Mouse (Mus musculus): Measurements from ENCODE around the gene Dgat2. TPM values are rescaled to one million over a fixed set of nuclear protein-coding genes. Genes with fewer than 3 reads are reported as not detected.
A peak's percentile ranks its signal among the peaks of the same experiment; 100 is the strongest.

The Dgat2 gene
- polyA plus RNA-seq, 1 experiment from 2014 or later: 194 TPM

GRCm38 (mm10) chr7:99131819-99132353, 50.6 kb downstream of the Dgat2 start:
- 48% methylated on average over 6 of the region's 6 CpGs for WGBS (ENCODE audit: insufficient replicate concordance)
- Histone ChIP-seq H3K9ac (ENCODE audit: low read depth, low read length) (no peak overlapping the region), H3K27me3 (ENCODE audit: control insufficient read depth, insufficient read depth, low read depth, low read length) (no peaks in the 10 kb centered on the region), H3K27ac (ENCODE audit: low read length) (peak overlapping the region; percentile 58), H3K4me1 (ENCODE audit: control insufficient read depth, low read depth, low read length) (peaks cover 31% of the 10 kb centered on the region), H3K36me3 (ENCODE audit: control insufficient read depth, insufficient read depth) (no peaks in the 10 kb centered on the region), H3K9me3 (replicated peaks; ENCODE audit: control insufficient read depth, low read length) (no peaks in the 10 kb centered on the region), H3K4me2 (ENCODE audit: low read depth, low read length) (no peak overlapping the region), H3K4me3 (ENCODE audit: low read depth, low read length) (no peak overlapping the region)
- peak; percentile 37; the same call in 1 of the 2 replicates for ATAC-seq (ENCODE audit: low read depth)

GRCm38 (mm10) chr7:99128965-99129364, 53.6 kb downstream of the Dgat2 start:
- H3K4me2 ChIP-seq (ENCODE audit: low read depth, low read length): no peak overlapping the region
- no peak for ATAC-seq (ENCODE audit: low read depth)
- no peak overlapping the region for H3K4me3 ChIP-seq (ENCODE audit: low read depth, low read length)
- H3K4me1 ChIP-seq (ENCODE audit: control insufficient read depth, low read depth, low read length): peaks cover 27% of the 10 kb centered on the region
- no peak overlapping the region for H3K9ac ChIP-seq (ENCODE audit: low read depth, low read length)
- H3K9me3 ChIP-seq (replicated peaks; ENCODE audit: control insufficient read depth, low read length): peaks cover 2% of the 10 kb centered on the region
- H3K27me3 ChIP-seq (ENCODE audit: control insufficient read depth, insufficient read depth, low read depth, low read length): no peaks in the 10 kb centered on the region
- no peaks in the 10 kb centered on the region for H3K36me3 ChIP-seq (ENCODE audit: control insufficient read depth, insufficient read depth)
- H3K27ac ChIP-seq (ENCODE audit: low read length): 0 out of 2 replicates have a peak overlapping the region, but pooled peaks have one; percentile 21
- 74% methylated on average over 8 of the region's 8 CpGs for WGBS (ENCODE audit: insufficient replicate concordance)

GRCm38 (mm10) chr7:99128020-99128950, 54.2 kb downstream of the Dgat2 start:
- Histone ChIP-seq H3K9me3 (replicated peaks; ENCODE audit: control insufficient read depth, low read length) (peaks cover 2% of the 10 kb centered on the region), H3K36me3 (ENCODE audit: control insufficient read depth, insufficient read depth) (no peaks in the 10 kb centered on the region), H3K4me3 (ENCODE audit: low read depth, low read length) (no peak overlapping the region), H3K27me3 (ENCODE audit: control insufficient read depth, insufficient read depth, low read depth, low read length) (no peaks in the 10 kb centered on the region), H3K4me2 (ENCODE audit: low read depth, low read length) (no peak overlapping the region), H3K4me1 (ENCODE audit: control insufficient read depth, low read depth, low read length) (peaks cover 27% of the 10 kb centered on the region), H3K9ac (ENCODE audit: low read depth, low read length) (no peak overlapping the region), H3K27ac (ENCODE audit: low read length) (no peak overlapping the region)
- WGBS (ENCODE audit: insufficient replicate concordance): 44% methylated on average over 10 of the region's 10 CpGs
- ATAC-seq (ENCODE audit: low read depth): 0 out of 2 replicates have a peak, but pooled peaks have one; percentile 7

GRCm38 (mm10) chr7:99126057-99126456, 56.5 kb downstream of the Dgat2 start:
- H3K4me2 ChIP-seq (ENCODE audit: low read depth, low read length): no peak overlapping the region
- H3K36me3 ChIP-seq (ENCODE audit: control insufficient read depth, insufficient read depth): no peaks in the 10 kb centered on the region
- no peak for ATAC-seq (ENCODE audit: low read depth)
- peaks cover 2% of the 10 kb centered on the region for H3K9me3 ChIP-seq (replicated peaks; ENCODE audit: control insufficient read depth, low read length)
- H3K4me1 ChIP-seq (ENCODE audit: control insufficient read depth, low read depth, low read length): peaks cover 29% of the 10 kb centered on the region
- H3K27me3 ChIP-seq (ENCODE audit: control insufficient read depth, insufficient read depth, low read depth, low read length): no peaks in the 10 kb centered on the region
- no peak overlapping the region for H3K9ac ChIP-seq (ENCODE audit: low read depth, low read length)
- 74% methylated on average over 8 of the region's 8 CpGs for WGBS (ENCODE audit: insufficient replicate concordance)
- no peak overlapping the region for H3K4me3 ChIP-seq (ENCODE audit: low read depth, low read length)
- no peak overlapping the region for H3K27ac ChIP-seq (ENCODE audit: low read length)

GRCm38 (mm10) chr7:99122651-99123050, 59.9 kb downstream of the Dgat2 start:
- Histone ChIP-seq H3K4me3 (ENCODE audit: low read depth, low read length) (no peak overlapping the region), H3K36me3 (ENCODE audit: control insufficient read depth, insufficient read depth) (no peaks in the 10 kb centered on the region), H3K27me3 (ENCODE audit: control insufficient read depth, insufficient read depth, low read depth, low read length) (no peaks in the 10 kb centered on the region), H3K4me1 (ENCODE audit: control insufficient read depth, low read depth, low read length) (peaks cover 17% of the 10 kb centered on the region), H3K9me3 (replicated peaks; ENCODE audit: control insufficient read depth, low read length) (peaks cover 2% of the 10 kb centered on the region), H3K27ac (ENCODE audit: low read length) (no peak overlapping the region), H3K9ac (ENCODE audit: low read depth, low read length) (no peak overlapping the region), H3K4me2 (ENCODE audit: low read depth, low read length) (no peak overlapping the region)
- no peak for ATAC-seq (ENCODE audit: low read depth)
- WGBS (ENCODE audit: insufficient replicate concordance): 54% methylated on average over 5 of the region's 5 CpGs

GRCm38 (mm10) chr7:99120865-99121521, 61.5 kb downstream of the Dgat2 start:
- ATAC-seq (ENCODE audit: low read depth): peak; percentile 70
- Histone ChIP-seq H3K9ac (ENCODE audit: low read depth, low read length) (no peak overlapping the region), H3K27ac (ENCODE audit: low read length) (peak overlapping the region; percentile 70), H3K36me3 (ENCODE audit: control insufficient read depth, insufficient read depth) (no peaks in the 10 kb centered on the region), H3K4me2 (ENCODE audit: low read depth, low read length) (no peak overlapping the region), H3K27me3 (ENCODE audit: control insufficient read depth, insufficient read depth, low read depth, low read length) (no peaks in the 10 kb centered on the region), H3K4me1 (ENCODE audit: control insufficient read depth, low read depth, low read length) (peaks cover 13% of the 10 kb centered on the region), H3K4me3 (ENCODE audit: low read depth, low read length) (no peak overlapping the region), H3K9me3 (replicated peaks; ENCODE audit: control insufficient read depth, low read length) (peaks cover 2% of the 10 kb centered on the region)
- WGBS (ENCODE audit: insufficient replicate concordance): 35% methylated on average over 5 of the region's 5 CpGs

- peaks cover 13% of the 10 kb centered on the region for H3K4me1 ChIP-seq (ENCODE audit: control insufficient read depth, low read depth, low read length)
- 32% methylated on average over 4 of the region's 4 CpGs for WGBS (ENCODE audit: insufficient replicate concordance)
- no peak overlapping the region for H3K4me2 ChIP-seq (ENCODE audit: low read depth, low read length)
- H3K27me3 ChIP-seq (ENCODE audit: control insufficient read depth, insufficient read depth, low read depth, low read length): no peaks in the 10 kb centered on the region
- no peak overlapping the region for H3K9ac ChIP-seq (ENCODE audit: low read depth, low read length)
- no peak overlapping the region for H3K4me3 ChIP-seq (ENCODE audit: low read depth, low read length)
- no peaks in the 10 kb centered on the region for H3K36me3 ChIP-seq (ENCODE audit: control insufficient read depth, insufficient read depth)
- no peak for ATAC-seq (ENCODE audit: low read depth)
- H3K9me3 ChIP-seq (replicated peaks; ENCODE audit: control insufficient read depth, low read length): peaks cover 2% of the 10 kb centered on the region
- H3K27ac ChIP-seq (ENCODE audit: low read length): no peak overlapping the region
Observed at GRCm38 (mm10) chr7:99120082-99120481, 62.4 kb downstream of the Dgat2 start.

GRCm38 (mm10) chr7:99116781-99117180, 65.7 kb downstream of the Dgat2 start:
- Histone ChIP-seq H3K9me3 (replicated peaks; ENCODE audit: control insufficient read depth, low read length) (no peaks in the 10 kb centered on the region), H3K4me1 (ENCODE audit: control insufficient read depth, low read depth, low read length) (peaks cover 3% of the 10 kb centered on the region), H3K4me2 (ENCODE audit: low read depth, low read length) (no peak overlapping the region), H3K36me3 (ENCODE audit: control insufficient read depth, insufficient read depth) (no peaks in the 10 kb centered on the region), H3K4me3 (ENCODE audit: low read depth, low read length) (no peak overlapping the region), H3K9ac (ENCODE audit: low read depth, low read length) (no peak overlapping the region), H3K27me3 (ENCODE audit: control insufficient read depth, insufficient read depth, low read depth, low read length) (no peaks in the 10 kb centered on the region), H3K27ac (ENCODE audit: low read length) (no peak overlapping the region)
- ATAC-seq (ENCODE audit: low read depth): no peak
- 58% methylated on average over 3 of the region's 3 CpGs for WGBS (ENCODE audit: insufficient replicate concordance)

All from liver, embryonic 16.5 days (tissue).